Mouse (Mus musculus) spleen, adult 2 months (tissue): ENCODE measurements around the gene Psmd3. TPM values are rescaled to one million over a fixed set of nuclear protein-coding genes. Genes with fewer than 3 reads are reported as not detected.
"Not testable (repeated sequence)": the region's sequence is repeated elsewhere in the genome, so short reads cannot be mapped to it uniquely, and the experiment has no call there.

Source experiments
- DNase-seq, 2 experiments: peaks; one replicate each; pipeline versions ENCODE4 v3.0.0 to v3.0.0-alpha.2; 2012 to 2021; ENCODE audit warnings: low spot score in 2 of 2, low read depth in 1 of 2
- H3K27ac ChIP-seq: fragments of 200-500 bp; 2 replicates; pipeline ENCODE4 v1.5.1; 2012; ENCODE audit warnings: low read length, inconsistent platforms; ENCODE audit not compliant: insufficient read depth
- H3K27me3 ChIP-seq: fragments of 200-500 bp; 2 replicates; pipeline ENCODE4 v1.6.1; 2012; ENCODE audit warnings: mild to moderate bottlenecking, moderate library complexity, low read length, inconsistent platforms; ENCODE audit not compliant: control insufficient read depth, insufficient read depth
- H3K36me3 ChIP-seq: fragments of 200-500 bp; 2 replicates; pipeline ENCODE4 v1.6.1; 2012; ENCODE audit warnings: mild to moderate bottlenecking, low read length, inconsistent platforms; ENCODE audit not compliant: control insufficient read depth, insufficient read depth
- H3K4me1 ChIP-seq: fragments of 200-500 bp; 2 replicates; pipeline ENCODE4 v1.6.1; 2011; ENCODE audit warnings: inconsistent platforms; ENCODE audit not compliant: control insufficient read depth, insufficient read depth, insufficient read length
- H3K4me3 ChIP-seq: fragments of 200-500 bp; 2 replicates; pipeline ENCODE4 v1.5.1; 2011; ENCODE audit warnings: mild to moderate bottlenecking, inconsistent platforms; ENCODE audit not compliant: insufficient read depth, insufficient read length; ENCODE audit errors: extremely low read depth
- CTCF ChIP-seq: fragments of 200-500 bp; IDR thresholded peaks from 2 replicates; pipeline ENCODE4 v1.5.1; 2011; ENCODE audit warnings: mild to moderate bottlenecking, inconsistent platforms; ENCODE audit not compliant: insufficient read depth, insufficient read length, insufficient replicate concordance; ENCODE audit errors: extremely low read depth
- POLR2A ChIP-seq: fragments of 200-500 bp; IDR thresholded peaks from 2 replicates; pipeline ENCODE4 v1.6.1; 2011; ENCODE audit warnings: low read depth, low read length, inconsistent platforms
- WGBS: fragments of 180-500 bp; shearing (Covaris S2); methylation state at CpG from one replicate; pipeline ENCODE4 v1.1.7; 2018; 5-methylcytosine and 5-hydroxymethylcytosine counted together
- polyA plus RNA-seq: library from polyadenylated mRNA; depleted of rRNA; stranded (reverse); fragments of >200 nt; gene quantifications from 2 replicates; pipeline ENCODE4 v1.2.3, GENCODE M21; 2012

Psmd3 gene
- polyA plus RNA-seq, 1 experiment, result 83.1 TPM

GRCm38 (mm10) chr11:98712009-98712408, 29.7 kb downstream of the Psmd3 start:
- not testable (repeated sequence) for H3K4me3 ChIP-seq, DNase-seq, H3K27ac ChIP-seq, H3K4me1 ChIP-seq, H3K27me3 ChIP-seq
- H3K36me3 ChIP-seq, result peaks cover 25% of the 10 kb centered on the region
- TF ChIP-seq CTCF, result 0 out of 2 replicates have a peak, but pooled peaks have one; percentile 11
- 90% methylated on average over 6 of the region's 6 CpGs for WGBS

GRCm38 (mm10) chr11:98713703-98714102, 31.3 kb downstream of the Psmd3 start:
- Histone ChIP-seq H3K36me3 (peaks cover 28% of the 10 kb centered on the region), H3K27me3 (no peaks in the 10 kb centered on the region), H3K4me1 (no peaks in the 10 kb centered on the region; the same call in 1 of the 2 replicates), H3K27ac (no peak overlapping the region), H3K4me3 (no peak overlapping the region)
- no peak for TF ChIP-seq CTCF
- no peak for TF ChIP-seq POLR2A
- DNase-seq, result no peak
- WGBS, result 71% methylated on average over 12 of the region's 12 CpGs

GRCm38 (mm10) chr11:98715946-98716345, 33.6 kb downstream of the Psmd3 start:
- no peak for TF ChIP-seq CTCF
- TF ChIP-seq POLR2A, result no peak
- no peaks in the 10 kb centered on the region for H3K27me3 ChIP-seq
- no peak for DNase-seq
- no peaks in the 10 kb centered on the region for H3K4me1 ChIP-seq
- peaks cover 26% of the 10 kb centered on the region for H3K36me3 ChIP-seq
- no peak overlapping the region for H3K4me3 ChIP-seq
- 94% methylated on average over 9 of the region's 9 CpGs for WGBS
- H3K27ac ChIP-seq, result no peak overlapping the region

GRCm38 (mm10) chr11:98717904-98718303, 35.5 kb downstream of the Psmd3 start:
- WGBS, result 42% methylated on average over 13 of the region's 13 CpGs
- DNase-seq, result peak in 1 of 2 experiments; percentile 34
- peaks cover 23% of the 10 kb centered on the region for H3K36me3 ChIP-seq
- no peaks in the 10 kb centered on the region for H3K27me3 ChIP-seq
- H3K4me1 ChIP-seq, result no peaks in the 10 kb centered on the region
- TF ChIP-seq CTCF (peak; percentile 66; the same call in 1 of the 2 replicates), POLR2A (no peak)
- H3K4me3 ChIP-seq, result no peak overlapping the region
- H3K27ac ChIP-seq, result no peak overlapping the region

- DNase-seq, result no peak
- H3K36me3 ChIP-seq, result peaks cover 12% of the 10 kb centered on the region
Observed at GRCm38 (mm10) chr11:98720756-98721155, 38.4 kb downstream of the Psmd3 start.

GRCm38 (mm10) chr11:98721458-98722226, 39.3 kb downstream of the Psmd3 start:
- WGBS, result 86% methylated on average over 24 of the region's 24 CpGs
- no peak for TF ChIP-seq POLR2A
- no peak for TF ChIP-seq CTCF
- Histone ChIP-seq H3K36me3 (peaks cover 9% of the 10 kb centered on the region), H3K27ac (no peak overlapping the region), H3K27me3 (no peaks in the 10 kb centered on the region), H3K4me1 (no peaks in the 10 kb centered on the region), H3K4me3 (no peak overlapping the region)
- DNase-seq, result no peak

More at GRCm38 (mm10) chr11:98720756-98721155, 38.4 kb downstream of the Psmd3 start:
- no peaks in the 10 kb centered on the region for H3K27me3 ChIP-seq
- H3K4me1 ChIP-seq, result no peaks in the 10 kb centered on the region
- no peak for TF ChIP-seq POLR2A
- TF ChIP-seq CTCF, result no peak
- H3K4me3 ChIP-seq, result no peak overlapping the region
- 93% methylated on average over 2 of the region's 2 CpGs for WGBS
- no peak overlapping the region for H3K27ac ChIP-seq

GRCm38 (mm10) chr11:98723098-98723497, 40.7 kb downstream of the Psmd3 start:
- no peaks in the 10 kb centered on the region for H3K27me3 ChIP-seq
- DNase-seq, result no peak
- 86% methylated on average over 7 of the region's 7 CpGs for WGBS
- H3K4me3 ChIP-seq, result no peak overlapping the region
- no peak for TF ChIP-seq CTCF
- no peak for TF ChIP-seq POLR2A
- peaks cover 3% of the 10 kb centered on the region for H3K36me3 ChIP-seq
- H3K4me1 ChIP-seq, result no peaks in the 10 kb centered on the region
- no peak overlapping the region for H3K27ac ChIP-seq
